8 mouse cellular contexts compared by ENCODE assay signal in genomic region chr10:24712367-24712761, GRCm38 (mm10). TPM values are rescaled to one million over a fixed set of nuclear protein-coding genes. Genes with fewer than 3 reads are reported as not detected.
DNase-seq lines count a peak whose midpoint lies in the region; ATAC-seq and TF ChIP-seq lines count a peak whose summit lies in the region.

No protein-coding gene starts in this region.

- no peaks in the 10 kb centered on the region for H3K36me3 ChIP-seq in testis, adult 2 months (ENCODE audit: control insufficient read depth, insufficient read depth, low read length)
- H3K36me3 ChIP-seq in forebrain, embryonic 14.5 days (ENCODE audit: control insufficient read depth, insufficient read depth, low read length) = no peaks in the 10 kb centered on the region
- no peaks in the 10 kb centered on the region for H3K36me3 ChIP-seq in liver, embryonic 13.5 days
- H3K36me3 ChIP-seq in stomach, postnatal 0 days (ENCODE audit: control insufficient read depth, insufficient read depth, low read length) = no peaks in the 10 kb centered on the region

- intact Hi-C loops in left cerebral cortex, postnatal 4 days (cut with DNase I) = loop anchor here (10.0 kb wide), 1 partner anchor 78 kb away; no protein-coding TSS in a partner anchor

- TF ChIP-seq EP300 in stomach, postnatal 0 days (optimal IDR thresholded peaks at IDR 0.05) = no peak

- peak; percentile 42; the same call in 1 of the 2 replicates for ATAC-seq in forebrain, embryonic 14.5 days
- no peak for ATAC-seq in liver, embryonic 13.5 days (ENCODE audit: low read depth)
- peak; percentile 10; the same call in 1 of the 2 replicates for ATAC-seq in stomach, postnatal 0 days (ENCODE audit: low FRiP score, low TSS enrichment)

- peak overlapping the region; percentile 100 for H3K4me2 ChIP-seq in forebrain, embryonic 14.5 days (ENCODE audit: low read length)
- H3K4me2 ChIP-seq in liver, embryonic 13.5 days = peak overlapping the region; percentile 84
- H3K4me2 ChIP-seq in stomach, postnatal 0 days (replicated peaks; ENCODE audit: low read depth) = peak overlapping the region; percentile 100

- peak overlapping the region; percentile 65 for H3K4me3 ChIP-seq in testis, adult 2 months (ENCODE audit: control insufficient read depth, low read depth, low read length)
- H3K4me3 ChIP-seq in forebrain, embryonic 14.5 days (ENCODE audit: low read depth, low read length) = peak overlapping the region; percentile 64
- H3K4me3 ChIP-seq in liver, embryonic 13.5 days (replicated peaks) = peak overlapping the region; percentile 63
- H3K4me3 ChIP-seq in stomach, postnatal 0 days (ENCODE audit: low read depth, low read length) = peak overlapping the region; percentile 66

- no peaks in the 10 kb centered on the region for H3K9me3 ChIP-seq in forebrain, embryonic 14.5 days (replicated peaks; ENCODE audit: control insufficient read depth, low read length)
- no peaks in the 10 kb centered on the region for H3K9me3 ChIP-seq in liver, embryonic 13.5 days (replicated peaks)
- no peaks in the 10 kb centered on the region for H3K9me3 ChIP-seq in stomach, postnatal 0 days (ENCODE audit: control insufficient read depth, low read length)

- H3K4me1 ChIP-seq in testis, adult 2 months (ENCODE audit: control insufficient read depth, insufficient read depth, low read length) = peaks cover 6% of the 10 kb centered on the region
- H3K4me1 ChIP-seq in forebrain, embryonic 14.5 days (ENCODE audit: control insufficient read depth, insufficient read depth, low read length) = peaks cover 6% of the 10 kb centered on the region; the same call in 1 of the 2 replicates
- H3K4me1 ChIP-seq in liver, embryonic 13.5 days (replicated peaks) = 0 out of 2 replicates have a peak, but pooled peaks cover 9% of the 10 kb centered on the region
- H3K4me1 ChIP-seq in stomach, postnatal 0 days (replicated peaks; ENCODE audit: control insufficient read depth, insufficient read depth) = no peaks in the 10 kb centered on the region

- no peak for TF ChIP-seq CTCF in testis, adult 2 months (IDR thresholded peaks at IDR 0.05; ENCODE audit: control insufficient read depth, insufficient read depth, insufficient replicate concordance, low read depth, low read length)
- TF ChIP-seq CTCF in stomach, postnatal 0 days (IDR thresholded peaks at IDR 0.05; ENCODE audit: low read depth) = no peak

- no peaks in the 10 kb centered on the region for H3K27me3 ChIP-seq in testis, adult 2 months (ENCODE audit: control insufficient read depth, insufficient read depth, low read length)
- H3K27me3 ChIP-seq in forebrain, embryonic 14.5 days (replicated peaks; ENCODE audit: control insufficient read depth, insufficient read depth, low read length) = 0 out of 2 replicates have a peak, but pooled peaks cover 2% of the 10 kb centered on the region
- peaks cover 16% of the 10 kb centered on the region for H3K27me3 ChIP-seq in liver, embryonic 13.5 days
- H3K27me3 ChIP-seq in stomach, postnatal 0 days (ENCODE audit: control insufficient read depth, insufficient read depth, low read length) = no peaks in the 10 kb centered on the region

- WGBS in forebrain, embryonic 14.5 days = 16% methylated on average over 15 of the region's 15 CpGs
- 14% methylated on average over 15 of the region's 15 CpGs for WGBS in liver, embryonic 13.5 days (ENCODE audit: insufficient replicate concordance)
- 12% methylated on average over 15 of the region's 15 CpGs for WGBS in stomach, postnatal 0 days

- no peak for TF ChIP-seq POLR2A in testis, adult 2 months (IDR thresholded peaks at IDR 0.05; ENCODE audit: control insufficient read depth, low read depth, low read length)

- no peak overlapping the region for H3K27ac ChIP-seq in testis, adult 2 months (ENCODE audit: control insufficient read depth, insufficient read depth, low read depth, low read length)
- H3K27ac ChIP-seq in forebrain, embryonic 14.5 days (ENCODE audit: low read depth, low read length) = no peak overlapping the region
- no peak overlapping the region for H3K27ac ChIP-seq in liver, embryonic 13.5 days
- H3K27ac ChIP-seq in stomach, postnatal 0 days (replicated peaks) = no peak overlapping the region

- DNase-seq in testis, postnatal 14 days (ENCODE audit: low spot score) = no peak
- peak; percentile 7 for DNase-seq in forebrain, embryonic 14.5 days (ENCODE audit: low spot score)
- no peak for DNase-seq in liver, embryonic 13.5 days
- no peak for DNase-seq in stomach, postnatal 0 days (ENCODE audit: low spot score)
- no peak for DNase-seq in thymus, postnatal 36 days
- DNase-seq in left cerebral cortex, postnatal 4 days = no peak
- DNase-seq in adrenal gland, postnatal 25 days = no peak

- peak overlapping the region; percentile 67 for H3K9ac ChIP-seq in forebrain, embryonic 14.5 days (ENCODE audit: low read length)
- H3K9ac ChIP-seq in liver, embryonic 13.5 days = peak overlapping the region; percentile 68
- peak overlapping the region; percentile 69 for H3K9ac ChIP-seq in stomach, postnatal 0 days (ENCODE audit: low read length)

RNA-seq across cellular contexts. Expression of gene Enpp1, which starts 0.4 kb away (rescaled TPM):
- polyA plus RNA-seq in testis, adult 2 months (2012; rRNA removed) = 0.33 and 0.91 TPM in 2 replicates
- polyA plus RNA-seq in forebrain, embryonic 14.5 days (2014; fragmentation: Nextera tagmentation; extraction: Ambion mirVana) = 1.9 and 2.9 TPM in 2 replicates
- polyA plus RNA-seq in liver, embryonic 13.5 days (2015; fragmentation: Nextera tagmentation; extraction: Ambion mirVana) = 1.6 and 2.0 TPM in 2 replicates
- polyA plus RNA-seq in stomach, postnatal 0 days (2015; fragmentation: Nextera tagmentation; extraction: Ambion mirVana) = 4.5 and 4.8 TPM in 2 replicates
- 1 to 10 TPM; 4.2 to 4.8 TPM for total RNA-seq in left cerebral cortex, postnatal 4 days (2021)
- 2.0 and 2.5 TPM in 2 replicates for total RNA-seq in adrenal gland, postnatal 25 days (2021)
